Comparison of ENCODE assay signal across 22 mouse cellular contexts in genomic region chr9:103391796-103392372, GRCm38 (mm10). TPM values are rescaled to one million over a fixed set of nuclear protein-coding genes. Genes with fewer than 3 reads are reported as not detected.
DNase-seq lines count a peak whose midpoint lies in the region; ATAC-seq lines count a peak whose summit lies in the region.
"Had no signal": no experiment of that assay in that cellular context is flagged by ENCODE, and none has a peak within 500 bp of the region (broad histone marks: within the 10 kb centered on the region; RNA-seq: fewer than 3 reads in every experiment).

No protein-coding gene starts in this region.

- ATAC-seq in megakaryocyte progenitor cell, adult 5-6 weeks (replicated peaks; ENCODE audit: poor library complexity): peak; percentile 80
- ATAC-seq: activated CD4-positive, CD25-positive, alpha-beta regulatory T cell, adult 4 months; forebrain, embryonic 15.5 days; hindbrain, embryonic 16.5 days; liver, postnatal 0 days; lung, postnatal 0 days had no signal

- peak; percentile 75 for DNase-seq in adrenal gland, adult 2 months
- DNase-seq in adrenal gland, adult 8-10 months: no peak
- peak; percentile 27 for DNase-seq in ES-CJ7 (ENCODE audit: low read depth, low spot score)
- DNase-seq in adrenal gland, postnatal 36 days: peak; percentile 50 to 60
- no peak for DNase-seq in right cerebral cortex, postnatal 14 days
- DNase-seq in right cerebral cortex, postnatal 25 days: no peak
- DNase-seq: cerebellum, adult 11-12 months; cerebellum, adult 9-11 months; embryo, embryonic 11 days; gastrocnemius, postnatal 25 days; heart, adult 2 months; kidney, adult 18-20 months; kidney, postnatal 25 days; liver, postnatal 0 days; lung, postnatal 4 days; right cerebral cortex, adult 18-20 months; thymus, postnatal 25 days had no signal

RNA-seq across cellular contexts. Expression of gene Cdv3, which starts 26.2 kb away (rescaled TPM):
- total RNA-seq in adrenal gland, adult 2 months (2021): 100 to 1,000 TPM; 121 to 326 TPM
- polyA plus RNA-seq in adrenal gland, adult 2 months (2012; rRNA removed): 80.4 and 110 TPM in 2 replicates
- total RNA-seq in adrenal gland, adult 8-10 months (2022): 100 to 1,000 TPM; 105 to 240 (median 171) TPM
- 100 to 1,000 TPM; 163 to 232 TPM for total RNA-seq in adrenal gland, postnatal 36 days (2021)
- 110 and 111 TPM in 2 replicates for total RNA-seq in megakaryocyte progenitor cell, adult 5-6 weeks (2015)
- total RNA-seq in megakaryocyte progenitor cell, adult 5-6 weeks (2017): 154 and 193 TPM in 2 replicates

Comparison
In these comparisons a context has a peak if more than half of its experiments do, and no peak if none do; other contexts are left out.
1. DNase-seq: peak in adrenal gland, adult 2 months (single experiment), ES-CJ7 (single experiment) and adrenal gland, postnatal 36 days (2 of 2); none in adrenal gland, adult 8-10 months (single experiment), right cerebral cortex, postnatal 14 days (single experiment) and right cerebral cortex, postnatal 25 days (single experiment).